In the genomic region with DNA sequence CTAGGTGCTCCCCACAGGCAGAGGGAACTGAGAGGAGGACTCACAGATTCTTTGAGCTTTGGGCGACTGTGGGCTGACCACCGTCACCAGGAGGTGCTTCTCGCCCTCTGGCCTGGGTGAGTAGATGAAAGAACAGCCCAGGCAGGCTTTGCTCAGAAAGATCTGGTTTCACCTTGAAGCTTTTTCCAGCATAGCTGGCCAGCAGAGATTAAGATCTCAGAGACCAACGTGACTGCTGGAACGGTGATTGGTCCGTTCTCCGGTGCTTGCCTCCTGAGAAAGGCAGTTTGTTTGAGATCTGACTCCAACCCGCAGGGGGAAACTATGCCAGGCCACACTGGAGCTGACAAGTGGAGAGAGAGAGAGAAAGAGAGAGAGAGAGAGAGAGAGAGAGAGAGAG, we compare ENCODE assay signal across 10 mouse cellular contexts. TPM values are rescaled to one million over a fixed set of nuclear protein-coding genes. Genes with fewer than 3 reads are reported as not detected.
DNase-seq lines count a peak whose midpoint lies in the region; ATAC-seq lines count a peak whose summit lies in the region.
"Had no signal": no experiment of that assay in that cellular context is flagged by ENCODE, and none has a peak within 500 bp of the region (broad histone marks: within the 10 kb centered on the region; RNA-seq: fewer than 3 reads in every experiment).

No protein-coding gene starts in this region.

- H3K9ac ChIP-seq in limb, embryonic 11.5 days (ENCODE audit: low read length), result peak overlapping the region; percentile 27; the same call in 1 of the 2 replicates
- no peak overlapping the region for H3K9ac ChIP-seq in heart, embryonic 11.5 days (ENCODE audit: low read depth, low read length)
- no peak overlapping the region for H3K9ac ChIP-seq in forebrain, embryonic 12.5 days
- H3K9ac ChIP-seq: liver, embryonic 12.5 days had no signal

- DNase-seq in urinary bladder, postnatal 14 days (ENCODE audit: low spot score), result peak; percentile 72
- no peak for DNase-seq in urinary bladder, postnatal 4 days (ENCODE audit: low spot score in 2 of 2)
- peak; percentile 83 for DNase-seq in kidney, adult 11 months
- no peak for DNase-seq in limb, embryonic 11.5 days (ENCODE audit: low spot score)
- no peak for DNase-seq in embryo, embryonic 10.5 days (ENCODE audit: low spot score)
- DNase-seq: midbrain, embryonic 14.5 days had no signal

- H3K27me3 ChIP-seq in limb, embryonic 11.5 days (ENCODE audit: control insufficient read depth, insufficient read depth, low read length), result no peaks in the 10 kb centered on the region
- H3K27me3 ChIP-seq in heart, embryonic 11.5 days (ENCODE audit: control insufficient read depth, insufficient read depth, low read length), result peaks cover 10% of the 10 kb centered on the region
- H3K27me3 ChIP-seq in forebrain, embryonic 12.5 days, result peaks cover 34% of the 10 kb centered on the region

- ATAC-seq in limb, embryonic 11.5 days (ENCODE audit: insufficient number of reproducible peaks, low FRiP score, low TSS enrichment, low read depth), result no peak
- ATAC-seq in heart, embryonic 11.5 days (replicated peaks; ENCODE audit: insufficient number of reproducible peaks, low FRiP score, low TSS enrichment), result no peak
- no peak for ATAC-seq in forebrain, embryonic 12.5 days (ENCODE audit: low FRiP score)
- ATAC-seq: hindbrain, embryonic 16.5 days; liver, embryonic 12.5 days had no signal

- H3K36me3 ChIP-seq in limb, embryonic 11.5 days (ENCODE audit: control insufficient read depth, insufficient read depth, low read length), result no peaks in the 10 kb centered on the region
- no peaks in the 10 kb centered on the region for H3K36me3 ChIP-seq in heart, embryonic 11.5 days (ENCODE audit: control insufficient read depth, insufficient read depth, low read length)
- H3K36me3 ChIP-seq in forebrain, embryonic 12.5 days (replicated peaks), result no peaks in the 10 kb centered on the region
- H3K36me3 ChIP-seq: liver, embryonic 12.5 days had no signal

- peaks cover 11% of the 10 kb centered on the region; the same call in 1 of the 2 replicates for H3K4me1 ChIP-seq in limb, embryonic 11.5 days (ENCODE audit: control insufficient read depth, insufficient read depth, low read length)
- H3K4me1 ChIP-seq in heart, embryonic 11.5 days (ENCODE audit: control insufficient read depth, insufficient read depth, low read length), result no peaks in the 10 kb centered on the region; the same call in 1 of the 2 replicates
- H3K4me1 ChIP-seq in forebrain, embryonic 12.5 days, result peaks cover 5% of the 10 kb centered on the region
- H3K4me1 ChIP-seq: liver, embryonic 12.5 days had no signal

- 40% methylated on average over 8 of the region's 8 CpGs for WGBS in limb, embryonic 11.5 days
- 58% methylated on average over 8 of the region's 8 CpGs for WGBS in heart, embryonic 11.5 days (ENCODE audit: insufficient replicate concordance)
- WGBS in forebrain, embryonic 12.5 days, result 78% methylated on average over 8 of the region's 8 CpGs

- H3K4me2 ChIP-seq in limb, embryonic 11.5 days (ENCODE audit: low read depth, severe bottlenecking), result no peak overlapping the region
- no peak overlapping the region for H3K4me2 ChIP-seq in heart, embryonic 11.5 days
- H3K4me2 ChIP-seq in forebrain, embryonic 12.5 days, result no peak overlapping the region
- H3K4me2 ChIP-seq: liver, embryonic 12.5 days had no signal

- H3K9me3 ChIP-seq in limb, embryonic 11.5 days (ENCODE audit: control insufficient read depth, low read length), result no peaks in the 10 kb centered on the region
- no peaks in the 10 kb centered on the region for H3K9me3 ChIP-seq in heart, embryonic 11.5 days (replicated peaks; ENCODE audit: control insufficient read depth, low read length)
- H3K9me3 ChIP-seq in forebrain, embryonic 12.5 days, result no peaks in the 10 kb centered on the region
- H3K9me3 ChIP-seq: liver, embryonic 12.5 days had no signal

- H3K4me3 ChIP-seq in limb, embryonic 11.5 days (ENCODE audit: low read depth, low read length), result no peak overlapping the region
- H3K4me3 ChIP-seq in heart, embryonic 11.5 days (ENCODE audit: low read depth, low read length), result no peak overlapping the region
- H3K4me3 ChIP-seq in forebrain, embryonic 12.5 days (replicated peaks), result no peak overlapping the region
- H3K4me3 ChIP-seq: liver, embryonic 12.5 days had no signal

- H3K27ac ChIP-seq in limb, embryonic 11.5 days (replicated peaks; ENCODE audit: low read depth, low read length), result 0 out of 2 replicates have a peak overlapping the region, but pooled peaks have one; percentile 18
- no peak overlapping the region for H3K27ac ChIP-seq in heart, embryonic 11.5 days (ENCODE audit: low read depth, low read length)
- H3K27ac ChIP-seq in forebrain, embryonic 12.5 days, result no peak overlapping the region
- H3K27ac ChIP-seq: liver, embryonic 12.5 days had no signal

RNA-seq across cellular contexts. Expression of a gene that starts 19.3 kb away (rescaled TPM):
- 1,214 and 1,288 TPM in 2 replicates for polyA plus RNA-seq in limb, embryonic 11.5 days (2014; fragmentation: Nextera tagmentation; extraction: Ambion mirVana)
- 963 and 1,096 TPM in 2 replicates for polyA plus RNA-seq in heart, embryonic 11.5 days (2014; fragmentation: Nextera tagmentation; extraction: Ambion mirVana)
- polyA plus RNA-seq in forebrain, embryonic 12.5 days (2016; fragmentation: Nextera tagmentation; extraction: Ambion mirVana), result 758 and 840 TPM in 2 replicates

RNA-seq across cellular contexts. Expression of a gene that starts 51.6 kb away (rescaled TPM):
- polyA plus RNA-seq in limb, embryonic 11.5 days (2014; fragmentation: Nextera tagmentation; extraction: Ambion mirVana), result 119 and 131 TPM in 2 replicates
- polyA plus RNA-seq in heart, embryonic 11.5 days (2014; fragmentation: Nextera tagmentation; extraction: Ambion mirVana), result 92.5 and 103 TPM in 2 replicates
- 104 and 106 TPM in 2 replicates for polyA plus RNA-seq in forebrain, embryonic 12.5 days (2016; fragmentation: Nextera tagmentation; extraction: Ambion mirVana)

Comparison
In these comparisons a context has a peak if more than half of its experiments do, and no peak if none do; other contexts are left out.
1. DNase-seq: peak in urinary bladder, postnatal 14 days (single experiment) and kidney, adult 11 months (single experiment); none in urinary bladder, postnatal 4 days (0 of 2), limb, embryonic 11.5 days (single experiment) and embryo, embryonic 10.5 days (single experiment).